Mouse (Mus musculus) limb, embryonic 13.5 days (tissue): ENCODE results near the gene Dcaf4. TPM values are rescaled to one million over a fixed set of nuclear protein-coding genes. Genes with fewer than 3 reads are reported as not detected.

ENCODE experiments used
- ATAC-seq: fragments of 200-750 bp; cut with Nextera tagmentation; 2 replicates; pipeline ENCODE4 v1.8.0; 2017; ENCODE audit warnings: low read depth, moderate number of reproducible peaks, moderate TSS enrichment; ENCODE audit not compliant: low FRiP score
- H3K27ac ChIP-seq: fragments of 300-500 bp; sonication (generic); 2 replicates; pipeline ENCODE4 v1.5.1; 2015; ENCODE audit warnings: inconsistent platforms, mild to moderate bottlenecking, moderate library complexity
- H3K27me3 ChIP-seq: fragments of 300-500 bp; sonication (generic); 2 replicates; pipeline ENCODE4 v1.6.1; 2015; ENCODE audit warnings: mild to moderate bottlenecking, inconsistent platforms
- H3K36me3 ChIP-seq: fragments of 300-500 bp; sonication (generic); 2 replicates; pipeline ENCODE4 v1.6.1; 2015; ENCODE audit warnings: inconsistent platforms, mild to moderate bottlenecking, moderate library complexity
- H3K4me1 ChIP-seq: fragments of 300-500 bp; sonication (generic); 2 replicates; pipeline ENCODE4 v1.6.1; 2015; ENCODE audit warnings: inconsistent platforms
- H3K4me2 ChIP-seq: fragments of 300-500 bp; sonication (generic); replicated peaks from 2 replicates; pipeline ENCODE4 v1.6.1; 2015; ENCODE audit warnings: inconsistent platforms, mild to moderate bottlenecking, moderate library complexity
- H3K4me3 ChIP-seq: fragments of 300-500 bp; sonication (generic); 2 replicates; pipeline ENCODE4 v1.5.1; 2015; ENCODE audit warnings: moderate library complexity, mild to moderate bottlenecking, inconsistent platforms
- H3K9ac ChIP-seq: fragments of 300-500 bp; sonication (generic); 2 replicates; pipeline ENCODE4 v1.6.1; 2015; ENCODE audit warnings: mild to moderate bottlenecking, inconsistent platforms
- H3K9me3 ChIP-seq: fragments of 300-500 bp; sonication (generic); 2 replicates; pipeline ENCODE4 v1.6.1; 2016; ENCODE audit warnings: inconsistent platforms
- WGBS: fragments of 180-500 bp; shearing (Covaris S2); methylation state at CpG from one replicate; pipeline ENCODE4 v1.1.7; 2015; 5-methylcytosine and 5-hydroxymethylcytosine counted together
- polyA plus RNA-seq: library from polyadenylated mRNA; unstranded; fragments of >200 nt; fragmentation: Nextera tagmentation; extraction: Ambion mirVana; gene quantifications from 2 replicates; pipeline ENCODE4 v1.2.1, GENCODE M21; 2015

Gene Dcaf4
- polyA plus RNA-seq, 1 experiment from 2014 or later, result 37.7 TPM

DNA sequence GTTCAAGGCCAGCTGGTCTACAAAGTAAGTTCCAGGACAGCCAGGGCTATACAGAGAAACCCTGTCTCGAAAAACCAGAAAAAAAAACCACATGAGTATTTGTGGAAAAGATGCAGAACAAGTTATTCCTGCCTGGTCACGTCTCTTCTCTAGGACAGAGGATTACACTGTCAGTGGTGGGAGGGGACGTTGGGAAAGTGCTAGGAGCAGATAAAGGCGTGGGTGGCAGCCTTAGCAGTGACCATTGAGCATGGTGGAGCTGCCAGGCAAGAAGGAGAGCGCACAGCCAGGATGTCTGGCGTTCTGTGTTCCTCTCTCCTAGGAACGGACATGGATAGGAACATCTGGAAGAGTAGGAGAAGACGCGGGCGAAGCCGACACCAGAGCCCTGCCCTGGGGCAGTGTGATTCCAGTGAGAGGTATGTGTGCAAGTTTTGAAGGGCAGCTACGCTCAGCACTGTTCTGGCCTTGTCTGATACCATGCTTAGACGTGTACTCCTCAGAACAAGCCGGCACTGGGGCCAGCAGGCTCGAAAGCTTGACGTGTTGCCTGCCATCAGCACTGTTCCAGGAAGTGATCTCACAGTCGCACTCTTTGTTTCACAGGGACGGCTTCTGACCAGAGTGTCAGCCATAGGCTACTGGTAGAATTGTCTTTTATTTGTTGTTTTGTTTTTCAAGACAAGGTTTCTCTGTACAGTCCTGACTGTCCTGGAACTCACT is 5.7 kb downstream of the Dcaf4 start:
- 78% methylated on average over 18 of the region's 18 CpGs for WGBS
- Histone ChIP-seq H3K9ac (no peak overlapping the region), H3K27me3 (no peaks in the 10 kb centered on the region), H3K27ac (no peak overlapping the region; the same call in 1 of the 2 replicates), H3K4me2 (0 out of 2 replicates have a peak overlapping the region, but pooled peaks have one; percentile 9), H3K4me3 (no peak overlapping the region), H3K36me3 (peaks cover 23% of the 10 kb centered on the region), H3K4me1 (peaks cover 24% of the 10 kb centered on the region), H3K9me3 (no peaks in the 10 kb centered on the region)
- no peak for ATAC-seq

- Histone ChIP-seq H3K27me3 (no peaks in the 10 kb centered on the region), H3K36me3 (peaks cover 40% of the 10 kb centered on the region), H3K9ac (no peak overlapping the region), H3K27ac (no peak overlapping the region), H3K9me3 (no peaks in the 10 kb centered on the region), H3K4me2 (no peak overlapping the region), H3K4me1 (peaks cover 15% of the 10 kb centered on the region; the same call in 1 of the 2 replicates), H3K4me3 (no peak overlapping the region)
- ATAC-seq, result no peak
- WGBS, result 57% methylated on average over 6 of the region's 6 CpGs
These were observed 7.5 kb downstream of the Dcaf4 start for GRCm38 (mm10) chr12:83527816-83528215.

DNA sequence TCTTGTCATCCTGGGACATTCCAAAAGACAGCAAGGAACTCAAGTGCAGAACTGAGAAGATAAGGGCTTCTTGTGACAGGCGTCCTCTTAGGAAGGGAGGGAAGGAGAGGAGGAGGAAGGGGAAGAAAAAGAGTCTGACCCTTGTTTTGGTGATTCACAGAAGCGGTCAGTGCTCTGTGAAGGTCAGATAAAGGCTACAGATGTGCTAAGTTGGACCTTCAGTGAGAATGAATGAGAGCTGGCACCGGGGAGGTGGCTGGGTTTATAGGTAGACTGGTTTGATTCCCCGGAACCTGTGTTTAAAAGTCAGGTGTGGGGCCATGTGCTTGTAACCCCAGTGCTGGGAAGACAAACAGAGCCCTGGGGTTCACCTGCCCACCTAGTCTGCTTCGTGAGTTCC is 8.4 kb downstream of the Dcaf4 start:
- ATAC-seq, result no peak
- WGBS, result 85% methylated on average over 5 of the region's 5 CpGs
- Histone ChIP-seq H3K9me3 (no peaks in the 10 kb centered on the region), H3K4me2 (no peak overlapping the region), H3K4me3 (no peak overlapping the region), H3K4me1 (0 out of 2 replicates have a peak, but pooled peaks cover 10% of the 10 kb centered on the region), H3K27ac (no peak overlapping the region), H3K9ac (no peak overlapping the region), H3K27me3 (no peaks in the 10 kb centered on the region), H3K36me3 (peaks cover 47% of the 10 kb centered on the region)

GRCm38 (mm10) chr12:83531992-83532391 is 11.7 kb downstream of the Dcaf4 start:
- H3K4me2 ChIP-seq, result no peak overlapping the region
- H3K27me3 ChIP-seq, result no peaks in the 10 kb centered on the region
- peaks cover 17% of the 10 kb centered on the region for H3K4me1 ChIP-seq
- no peaks in the 10 kb centered on the region for H3K9me3 ChIP-seq
- no peak overlapping the region for H3K9ac ChIP-seq
- no peak overlapping the region for H3K4me3 ChIP-seq
- 91% methylated on average over 6 of the region's 6 CpGs for WGBS
- no peak for ATAC-seq
- H3K27ac ChIP-seq, result no peak overlapping the region
- H3K36me3 ChIP-seq, result peaks cover 74% of the 10 kb centered on the region

DNA sequence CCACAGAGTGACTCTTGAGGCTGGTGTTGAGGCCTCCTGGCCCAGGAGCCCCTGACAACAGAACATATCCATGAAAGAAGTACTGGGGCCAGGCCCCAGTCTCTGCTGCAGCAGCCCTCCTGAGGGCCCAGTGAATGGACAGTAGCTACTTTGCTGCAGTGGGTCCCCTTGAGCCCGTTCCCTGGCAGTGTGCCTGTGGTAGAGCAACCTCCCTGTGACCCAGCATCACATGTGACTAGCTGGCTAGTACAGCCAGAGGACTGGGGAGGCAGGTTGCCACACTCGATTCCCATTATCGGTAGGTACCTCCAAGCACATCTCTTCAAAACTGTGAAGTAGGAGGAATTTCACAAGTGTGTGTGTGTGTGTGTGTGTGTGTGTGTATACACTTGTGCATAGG is 12.7 kb downstream of the Dcaf4 start:
- Histone ChIP-seq H3K9me3 (no peaks in the 10 kb centered on the region), H3K36me3 (peaks cover 77% of the 10 kb centered on the region), H3K4me3 (no peak overlapping the region), H3K4me1 (peaks cover 15% of the 10 kb centered on the region), H3K4me2 (no peak overlapping the region), H3K9ac (no peak overlapping the region), H3K27ac (no peak overlapping the region), H3K27me3 (no peaks in the 10 kb centered on the region)
- no peak for ATAC-seq
- 91% methylated on average over 3 of the region's 3 CpGs for WGBS

DNA sequence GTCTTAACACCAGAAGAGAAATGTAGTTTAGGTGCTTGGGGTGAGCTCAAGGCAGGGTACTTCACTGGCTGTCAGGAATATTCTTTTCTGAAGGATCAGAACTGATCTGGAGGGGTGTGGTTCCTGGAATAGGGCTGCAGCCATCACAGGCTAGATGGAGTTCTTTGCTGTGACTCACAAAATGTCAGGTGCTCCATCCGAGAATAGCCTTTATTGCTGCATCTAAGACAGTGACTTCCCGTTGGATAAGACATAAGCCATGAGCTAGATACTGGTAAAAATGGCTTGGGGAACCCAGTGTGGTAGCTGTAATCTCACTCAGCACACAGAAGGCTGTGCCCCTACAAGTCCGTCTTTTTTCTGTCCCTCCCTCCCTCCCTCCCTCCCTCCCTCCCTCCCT is 13.9 kb downstream of the Dcaf4 start:
- no peak for ATAC-seq
- 81% methylated on average over 3 of the region's 3 CpGs for WGBS

DNA sequence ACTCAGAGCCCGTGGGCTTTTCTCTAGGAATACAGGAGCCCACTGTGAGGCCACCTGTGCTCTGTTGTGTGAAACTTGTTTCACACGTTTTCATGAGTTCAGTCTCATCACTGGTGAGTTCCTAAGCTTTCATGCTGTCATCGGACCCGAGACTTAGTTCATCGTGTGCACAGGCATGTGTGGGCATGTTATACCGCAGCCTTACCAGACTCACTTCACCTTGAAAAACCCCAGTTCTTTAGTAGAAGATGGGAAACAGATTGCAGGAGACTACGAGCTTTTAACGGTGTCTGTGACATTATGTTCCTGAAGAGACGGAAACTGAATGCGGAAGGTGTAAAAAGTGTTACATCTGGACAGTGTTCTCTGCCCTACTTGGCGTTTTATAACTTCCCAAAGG is 15.2 kb downstream of the Dcaf4 start:
- Histone ChIP-seq H3K27ac (no peak overlapping the region; the same call in 1 of the 2 replicates), H3K9ac (no peak overlapping the region), H3K4me3 (no peak overlapping the region), H3K4me2 (no peak overlapping the region), H3K4me1 (peaks cover 10% of the 10 kb centered on the region), H3K36me3 (peaks cover 88% of the 10 kb centered on the region), H3K27me3 (no peaks in the 10 kb centered on the region), H3K9me3 (no peaks in the 10 kb centered on the region)
- no peak for ATAC-seq
- WGBS, result 62% methylated on average over 11 of the region's 11 CpGs

More for the DNA sequence above, 13.9 kb downstream of the Dcaf4 start:
- Histone ChIP-seq H3K27me3 (no peaks in the 10 kb centered on the region), H3K4me3 (no peak overlapping the region), H3K9ac (no peak overlapping the region), H3K27ac (no peak overlapping the region), H3K4me2 (no peak overlapping the region), H3K36me3 (peaks cover 81% of the 10 kb centered on the region), H3K4me1 (peaks cover 10% of the 10 kb centered on the region), H3K9me3 (no peaks in the 10 kb centered on the region)

DNA sequence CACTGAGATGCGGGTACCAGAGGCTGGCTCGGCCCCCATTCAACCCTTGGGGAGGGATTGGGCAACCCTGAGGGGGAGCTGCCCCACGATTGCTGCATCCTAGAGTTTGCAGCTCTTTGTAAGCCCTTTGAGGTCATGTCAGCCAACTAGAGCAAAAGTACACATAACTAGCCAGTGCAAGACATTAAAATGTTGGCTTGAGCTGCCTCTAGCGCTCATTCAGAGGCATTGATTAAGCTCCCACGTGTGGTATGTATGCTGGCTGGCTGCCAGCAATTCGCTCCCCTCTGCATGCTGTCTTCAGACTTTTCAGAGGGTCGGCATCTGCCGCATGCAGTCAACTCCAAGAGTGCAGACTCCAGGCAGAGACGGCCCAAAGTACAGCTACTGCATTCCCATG is 15.8 kb downstream of the Dcaf4 start:
- H3K9ac ChIP-seq, result no peak overlapping the region
- no peaks in the 10 kb centered on the region for H3K9me3 ChIP-seq
- 42% methylated on average over 9 of the region's 9 CpGs for WGBS
- no peak overlapping the region for H3K4me2 ChIP-seq
- no peak for ATAC-seq
- no peaks in the 10 kb centered on the region for H3K27me3 ChIP-seq
- H3K36me3 ChIP-seq, result peaks cover 91% of the 10 kb centered on the region
- peaks cover 10% of the 10 kb centered on the region for H3K4me1 ChIP-seq
- H3K4me3 ChIP-seq, result no peak overlapping the region
- no peak overlapping the region; the same call in 1 of the 2 replicates for H3K27ac ChIP-seq

DNA sequence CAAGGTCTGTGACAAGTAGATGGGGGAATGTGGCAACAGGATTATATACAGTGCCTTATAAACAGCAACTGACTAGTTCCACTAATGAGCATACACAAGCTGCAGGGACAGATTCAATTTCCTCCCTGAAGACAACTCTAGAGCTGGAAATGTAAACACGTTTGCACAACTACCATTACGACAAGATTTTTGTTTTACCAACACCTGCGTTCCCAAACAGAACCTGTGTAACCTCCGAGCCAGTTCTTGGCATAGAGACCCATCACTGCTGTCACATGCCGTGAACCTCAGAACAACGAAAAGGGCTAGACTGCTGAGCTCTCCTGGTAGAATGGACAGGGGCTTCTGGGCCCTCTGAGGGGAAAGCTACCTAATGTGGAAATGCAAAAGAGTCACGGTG is 23.7 kb downstream of the Dcaf4 start:
- Histone ChIP-seq H3K4me3 (no peak overlapping the region), H3K9me3 (no peaks in the 10 kb centered on the region), H3K36me3 (peaks cover 80% of the 10 kb centered on the region), H3K27ac (no peak overlapping the region), H3K4me1 (no peaks in the 10 kb centered on the region), H3K27me3 (no peaks in the 10 kb centered on the region), H3K9ac (no peak overlapping the region), H3K4me2 (no peak overlapping the region)
- ATAC-seq, result no peak
- WGBS, result 82% methylated on average over 7 of the region's 7 CpGs

GRCm38 (mm10) chr12:83544791-83545190 is 24.5 kb downstream of the Dcaf4 start:
- Histone ChIP-seq H3K4me2 (no peak overlapping the region), H3K36me3 (peaks cover 79% of the 10 kb centered on the region), H3K4me1 (no peaks in the 10 kb centered on the region), H3K27me3 (no peaks in the 10 kb centered on the region), H3K27ac (no peak overlapping the region), H3K9me3 (no peaks in the 10 kb centered on the region), H3K4me3 (no peak overlapping the region), H3K9ac (no peak overlapping the region)
- no peak for ATAC-seq

- no peak for ATAC-seq
- no peak overlapping the region for H3K9ac ChIP-seq
- no peaks in the 10 kb centered on the region for H3K9me3 ChIP-seq
- H3K27ac ChIP-seq, result no peak overlapping the region
- H3K4me2 ChIP-seq, result no peak overlapping the region
- no peaks in the 10 kb centered on the region for H3K4me1 ChIP-seq
- 88% methylated on average over 16 of the region's 16 CpGs for WGBS
- no peak overlapping the region for H3K4me3 ChIP-seq
- H3K27me3 ChIP-seq, result no peaks in the 10 kb centered on the region
- H3K36me3 ChIP-seq, result peaks cover 92% of the 10 kb centered on the region
These were observed 31.0 kb downstream of the Dcaf4 start for GRCm38 (mm10) chr12:83551305-83551704.

- Histone ChIP-seq H3K36me3 (peaks cover 94% of the 10 kb centered on the region), H3K9me3 (no peaks in the 10 kb centered on the region), H3K4me2 (no peak overlapping the region), H3K4me1 (peaks cover 7% of the 10 kb centered on the region; the same call in 1 of the 2 replicates), H3K4me3 (no peak overlapping the region), H3K9ac (no peak overlapping the region), H3K27ac (no peak overlapping the region), H3K27me3 (no peaks in the 10 kb centered on the region)
- no peak for ATAC-seq
- WGBS, result 79% methylated on average over 4 of the region's 4 CpGs
These were observed 33.5 kb downstream of the Dcaf4 start for GRCm38 (mm10) chr12:83553816-83554215.

GRCm38 (mm10) chr12:83555605-83556004 is 35.3 kb downstream of the Dcaf4 start:
- 71% methylated on average over 9 of the region's 9 CpGs for WGBS
- Histone ChIP-seq H3K9me3 (no peaks in the 10 kb centered on the region), H3K4me2 (no peak overlapping the region)

More at GRCm38 (mm10) chr12:83555605-83556004, 35.3 kb downstream of the Dcaf4 start:
- no peak for ATAC-seq
- Histone ChIP-seq H3K4me3 (no peak overlapping the region), H3K27me3 (no peaks in the 10 kb centered on the region), H3K4me1 (peaks cover 7% of the 10 kb centered on the region; the same call in 1 of the 2 replicates), H3K9ac (no peak overlapping the region), H3K27ac (no peak overlapping the region), H3K36me3 (peaks cover 90% of the 10 kb centered on the region)
